In the genomic region with DNA sequence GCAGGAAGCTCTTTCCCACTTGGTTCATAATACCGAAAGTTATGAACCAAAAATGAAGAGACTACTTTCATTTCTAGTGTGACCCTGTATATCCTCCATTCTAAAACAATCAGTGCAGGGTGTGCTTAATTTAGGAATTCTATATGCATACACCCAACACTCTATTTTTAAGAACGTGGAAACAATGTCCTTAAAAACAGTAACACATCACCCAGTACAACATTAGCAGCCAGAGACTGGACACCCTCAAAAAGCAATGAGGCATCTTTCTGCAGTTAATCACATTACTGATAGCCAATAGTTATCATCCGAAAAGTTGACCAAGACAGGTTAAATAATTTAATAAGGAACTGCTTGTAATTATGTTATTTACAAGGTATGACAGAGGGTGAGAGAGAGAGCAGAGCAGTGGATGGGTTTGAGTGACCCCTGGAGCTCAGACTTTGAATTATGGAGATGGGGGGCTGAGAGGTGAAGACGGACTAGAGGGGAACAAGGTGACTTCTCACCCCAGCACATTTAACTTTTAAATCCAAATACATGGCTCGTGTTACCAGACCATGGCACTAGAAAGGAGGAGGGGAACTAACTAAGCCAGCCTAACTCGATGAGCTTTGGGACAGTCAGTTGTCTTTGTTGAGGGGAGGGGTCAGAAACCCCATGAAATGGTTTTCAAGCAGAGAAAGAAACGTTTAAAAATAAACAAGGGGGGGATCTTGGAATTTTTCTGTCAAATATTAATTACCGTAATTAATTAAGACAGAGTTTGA, we compare ENCODE assay signal across 9 mouse cellular contexts. TPM values are rescaled to one million over a fixed set of nuclear protein-coding genes. Genes with fewer than 3 reads are reported as not detected.
A peak's percentile ranks its signal among the peaks of the same experiment; 100 is the strongest.
DNase-seq lines count a peak whose midpoint lies in the region; ATAC-seq and TF ChIP-seq lines count a peak whose summit lies in the region.
"Had no signal": no experiment of that assay in that cellular context is flagged by ENCODE, and none has a peak within 500 bp of the region (broad histone marks: within the 10 kb centered on the region; RNA-seq: fewer than 3 reads in every experiment).

No protein-coding gene starts in this region.

- no peak for ATAC-seq in forebrain, postnatal 0 days
- ATAC-seq in activated CD4-positive, CD25-positive, alpha-beta regulatory T cell, adult 4 months, result no peak

- no peak for TF ChIP-seq CTCF in forebrain, postnatal 0 days (IDR thresholded peaks at IDR 0.05; ENCODE audit: low read depth)

- no peaks in the 10 kb centered on the region for H3K9me3 ChIP-seq in forebrain, postnatal 0 days (ENCODE audit: low read length)
- H3K9me3 ChIP-seq in midbrain, embryonic 10.5 days (replicated peaks), result no peaks in the 10 kb centered on the region

- H3K27ac ChIP-seq in forebrain, postnatal 0 days (ENCODE audit: low read depth, low read length), result no peak overlapping the region
- peak overlapping the region; percentile 88 for H3K27ac ChIP-seq in midbrain, embryonic 10.5 days (replicated peaks)

- H3K4me3 ChIP-seq in forebrain, postnatal 0 days (ENCODE audit: low read depth, low read length), result no peak overlapping the region
- H3K4me3 ChIP-seq in midbrain, embryonic 10.5 days, result peak overlapping the region; percentile 71

- H3K9ac ChIP-seq in forebrain, postnatal 0 days, result no peak overlapping the region

- peak; percentile 48 for DNase-seq in A20 (ENCODE audit: low read depth, low spot score)
- peak; percentile 41 for DNase-seq in NIH3T3 (ENCODE audit: low read depth)
- DNase-seq in forebrain, postnatal 0 days, result peak; percentile 39
- no peak for DNase-seq in midbrain, embryonic 10.5 days (ENCODE audit: low spot score)
- no peak for DNase-seq in kidney, adult 9 months
- DNase-seq in kidney, postnatal 4 days, result no peak
- DNase-seq: lung, adult 2 months had no signal

- H3K27me3 ChIP-seq in forebrain, postnatal 0 days (ENCODE audit: insufficient read depth, low read length), result peaks cover 76% of the 10 kb centered on the region
- peaks cover 99% of the 10 kb centered on the region for H3K27me3 ChIP-seq in midbrain, embryonic 10.5 days (ENCODE audit: low read depth, poor library complexity, severe bottlenecking)

- 4% methylated on average over 8 of the region's 8 CpGs for WGBS in forebrain, postnatal 0 days
- WGBS in midbrain, embryonic 10.5 days, result 2% methylated on average over 8 of the region's 8 CpGs

- H3K36me3 ChIP-seq in forebrain, postnatal 0 days (ENCODE audit: insufficient read depth), result no peaks in the 10 kb centered on the region
- peaks cover 5% of the 10 kb centered on the region; the same call in 1 of the 2 replicates for H3K36me3 ChIP-seq in midbrain, embryonic 10.5 days

- H3K4me1 ChIP-seq in forebrain, postnatal 0 days (ENCODE audit: insufficient read depth), result no peaks in the 10 kb centered on the region; the same call in 1 of the 2 replicates
- H3K4me1 ChIP-seq in midbrain, embryonic 10.5 days, result peaks cover 73% of the 10 kb centered on the region

- H3K4me2 ChIP-seq in forebrain, postnatal 0 days (ENCODE audit: low read depth), result no peak overlapping the region

RNA-seq across cellular contexts. Expression of a gene that starts 2.7 kb away (rescaled TPM):
- total RNA-seq in forebrain, postnatal 0 days (2014; rRNA removed), result 5.8 and 14.0 TPM in 2 replicates
- polyA plus RNA-seq in forebrain, postnatal 0 days (2015; fragmentation: Nextera tagmentation; extraction: Ambion mirVana), result 0.39 and 0.67 TPM in 2 replicates
- polyA plus RNA-seq in midbrain, embryonic 10.5 days (2016; fragmentation: Nextera tagmentation; extraction: Ambion mirVana), result 3.2 and 5.4 TPM in 2 replicates
- polyA plus RNA-seq in activated CD4-positive, CD25-positive, alpha-beta regulatory T cell, adult 4 months (2017; shearing (Covaris generic)), result not detected
- total RNA-seq: hematopoietic stem cell, adult 5-6 weeks had no signal

Comparison
In these comparisons a context has a peak if more than half of its experiments do, and no peak if none do; other contexts are left out.
1. DNase-seq: peak in A20 (single experiment), NIH3T3 (single experiment) and forebrain, postnatal 0 days (single experiment); none in midbrain, embryonic 10.5 days (single experiment), kidney, adult 9 months (single experiment) and kidney, postnatal 4 days (0 of 2).